Mouse (Mus musculus): ENCODE results near the gene Mtmr14. TPM values are rescaled to one million over a fixed set of nuclear protein-coding genes. Genes with fewer than 3 reads are reported as not detected.

Mtmr14 gene
- polyA plus RNA-seq, 1 experiment: 19.5 TPM

GRCm38 (mm10) chr6:113276846-113277245 is 39.2 kb downstream of the Mtmr14 start:
- TF ChIP-seq CEBPB (IDR thresholded peaks at IDR 0.05; ENCODE audit: low read depth) (no peak), MAX (IDR thresholded peaks at IDR 0.05) (no peak), FOSL1 (IDR thresholded peaks at IDR 0.05; ENCODE audit: insufficient read depth, low read length, poor library complexity, severe bottlenecking) (no peak), MYOD1 (IDR thresholded peaks at IDR 0.05; ENCODE audit: control insufficient read depth, insufficient read length, low read depth) (no peak)
- Histone ChIP-seq H3K36me3 (ENCODE audit: control insufficient read depth, insufficient read depth) (peaks cover 2% of the 10 kb centered on the region), H3ac (ENCODE audit: control insufficient read depth, insufficient read length, low read depth) (no peak overlapping the region), H3K79me3 (ENCODE audit: low read depth) (no peaks in the 10 kb centered on the region), H3K4me3 (ENCODE audit: insufficient read depth, poor library complexity, severe bottlenecking) (no peak overlapping the region), H3K27me3 (ENCODE audit: control insufficient read depth, insufficient read depth, insufficient read length) (no peaks in the 10 kb centered on the region), H3K79me2 (ENCODE audit: control insufficient read depth, insufficient read depth) (no peaks in the 10 kb centered on the region)

GRCm38 (mm10) chr6:113281676-113282075 is 44.0 kb downstream of the Mtmr14 start:
- no peak for TF ChIP-seq MYOG (IDR thresholded peaks at IDR 0.05; ENCODE audit: control insufficient read depth, extremely low read depth, insufficient read length)
- no peak for TF ChIP-seq USF1 (IDR thresholded peaks at IDR 0.05; ENCODE audit: low read depth)
- no peak for TF ChIP-seq CTCF (IDR thresholded peaks at IDR 0.05; ENCODE audit: control insufficient read depth, insufficient read depth, insufficient read length)
- TF ChIP-seq MYOD1 (IDR thresholded peaks at IDR 0.05; ENCODE audit: control insufficient read depth, insufficient read length, low read depth): no peak
- TF ChIP-seq MAX (IDR thresholded peaks at IDR 0.05): no peak
- TF ChIP-seq CEBPB (IDR thresholded peaks at IDR 0.05; ENCODE audit: low read depth): no peak
- no peak for TF ChIP-seq FOSL1 (IDR thresholded peaks at IDR 0.05; ENCODE audit: insufficient read depth, low read length, poor library complexity, severe bottlenecking)
- no peak overlapping the region for H3ac ChIP-seq (ENCODE audit: control insufficient read depth, insufficient read length, low read depth)
- no peaks in the 10 kb centered on the region for H3K79me3 ChIP-seq (ENCODE audit: low read depth)
- peaks cover 27% of the 10 kb centered on the region for H3K27me3 ChIP-seq (ENCODE audit: control insufficient read depth, insufficient read depth, insufficient read length)
- H3K4me3 ChIP-seq (ENCODE audit: insufficient read depth, poor library complexity, severe bottlenecking): no peak overlapping the region
- no peaks in the 10 kb centered on the region for H3K79me2 ChIP-seq (ENCODE audit: control insufficient read depth, insufficient read depth)
- H3K36me3 ChIP-seq (ENCODE audit: control insufficient read depth, insufficient read depth): no peaks in the 10 kb centered on the region

DNA sequence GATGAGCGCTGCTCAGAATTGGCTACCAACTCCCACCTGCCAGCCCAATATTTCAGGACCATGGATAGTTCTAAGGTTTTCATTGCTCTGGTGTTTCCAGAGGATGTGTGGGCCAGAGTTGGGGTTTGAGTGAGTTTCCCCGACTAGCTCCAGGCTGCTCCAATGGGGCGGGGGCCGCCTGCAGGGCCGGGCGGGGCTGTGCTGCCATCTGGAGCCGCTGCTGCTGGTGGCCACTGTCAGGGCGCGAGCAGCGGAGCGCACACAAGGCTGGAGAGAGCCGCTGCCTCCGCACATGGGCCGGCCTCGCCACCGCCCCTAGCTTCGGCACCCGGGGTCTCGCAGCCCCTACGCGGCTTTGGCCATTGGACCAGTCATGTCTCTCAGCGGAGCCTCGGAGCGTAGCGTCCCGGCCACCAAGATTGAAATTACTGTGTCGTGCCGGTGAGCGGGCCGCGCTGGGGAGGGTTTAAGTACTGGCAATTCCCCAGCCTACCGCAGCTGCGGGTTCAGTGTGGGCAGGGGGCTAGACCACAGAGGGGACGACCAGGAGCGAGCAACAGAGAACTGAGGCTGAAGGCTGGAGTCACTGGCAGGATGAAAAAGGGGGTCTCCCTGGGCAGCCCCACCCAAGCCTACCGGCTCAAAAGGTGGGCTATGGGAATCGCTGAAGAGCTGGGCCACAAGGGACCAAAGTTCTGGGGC is 44.6 kb downstream of the Mtmr14 start, which contains the start of gene Cpne9:
TSS of gene Cpne9 (plus strand) at position 207 of the 702 bp plus-strand sequence.
- Histone ChIP-seq H3K36me3 (ENCODE audit: control insufficient read depth, insufficient read depth) (no peaks in the 10 kb centered on the region), H3ac (ENCODE audit: control insufficient read depth, insufficient read length, low read depth) (no peak within 1 kb of the TSS), H3K4me3 (ENCODE audit: insufficient read depth, poor library complexity, severe bottlenecking) (no peak within 1 kb of the TSS), H3K79me3 (ENCODE audit: low read depth) (no peaks in the 10 kb centered on the region), H3K79me2 (ENCODE audit: control insufficient read depth, insufficient read depth) (no peaks in the 10 kb centered on the region), H3K27me3 (ENCODE audit: control insufficient read depth, insufficient read depth, insufficient read length) (peaks cover 29% of the 10 kb centered on the region)
- TF ChIP-seq CEBPB (IDR thresholded peaks at IDR 0.05; ENCODE audit: low read depth) (no peak), MYOD1 (IDR thresholded peaks at IDR 0.05; ENCODE audit: control insufficient read depth, insufficient read length, low read depth) (no peak), USF1 (IDR thresholded peaks at IDR 0.05; ENCODE audit: low read depth) (no peak)

GRCm38 (mm10) chr6:113282969-113283368 is 45.3 kb downstream of the Mtmr14 start:
- H3K79me3 ChIP-seq (ENCODE audit: low read depth): no peaks in the 10 kb centered on the region
- H3K4me3 ChIP-seq (ENCODE audit: insufficient read depth, poor library complexity, severe bottlenecking): no peak overlapping the region
- H3K27me3 ChIP-seq (ENCODE audit: control insufficient read depth, insufficient read depth, insufficient read length): peaks cover 33% of the 10 kb centered on the region
- TF ChIP-seq USF1 (IDR thresholded peaks at IDR 0.05; ENCODE audit: low read depth) (no peak), MAX (IDR thresholded peaks at IDR 0.05) (no peak), MYOD1 (IDR thresholded peaks at IDR 0.05; ENCODE audit: control insufficient read depth, insufficient read length, low read depth) (no peak), MYOG (IDR thresholded peaks at IDR 0.05; ENCODE audit: control insufficient read depth, extremely low read depth, insufficient read length) (no peak), CTCF (IDR thresholded peaks at IDR 0.05; ENCODE audit: control insufficient read depth, insufficient read depth, insufficient read length) (no peak), CEBPB (IDR thresholded peaks at IDR 0.05; ENCODE audit: low read depth) (no peak), FOSL1 (IDR thresholded peaks at IDR 0.05; ENCODE audit: insufficient read depth, low read length, poor library complexity, severe bottlenecking) (no peak)
- H3K79me2 ChIP-seq (ENCODE audit: control insufficient read depth, insufficient read depth): no peaks in the 10 kb centered on the region
- H3ac ChIP-seq (ENCODE audit: control insufficient read depth, insufficient read length, low read depth): no peak overlapping the region
- no peaks in the 10 kb centered on the region for H3K36me3 ChIP-seq (ENCODE audit: control insufficient read depth, insufficient read depth)

GRCm38 (mm10) chr6:113283500-113283899 is 45.9 kb downstream of the Mtmr14 start:
- peaks cover 33% of the 10 kb centered on the region for H3K27me3 ChIP-seq (ENCODE audit: control insufficient read depth, insufficient read depth, insufficient read length)
- H3K79me3 ChIP-seq (ENCODE audit: low read depth): no peaks in the 10 kb centered on the region
- TF ChIP-seq MYOG (IDR thresholded peaks at IDR 0.05; ENCODE audit: control insufficient read depth, extremely low read depth, insufficient read length): no peak
- no peak for TF ChIP-seq CEBPB (IDR thresholded peaks at IDR 0.05; ENCODE audit: low read depth)
- no peak for TF ChIP-seq MYOD1 (IDR thresholded peaks at IDR 0.05; ENCODE audit: control insufficient read depth, insufficient read length, low read depth)
- no peak for TF ChIP-seq USF1 (IDR thresholded peaks at IDR 0.05; ENCODE audit: low read depth)
- no peak for TF ChIP-seq FOSL1 (IDR thresholded peaks at IDR 0.05; ENCODE audit: insufficient read depth, low read length, poor library complexity, severe bottlenecking)
- TF ChIP-seq CTCF (IDR thresholded peaks at IDR 0.05; ENCODE audit: control insufficient read depth, insufficient read depth, insufficient read length): no peak
- TF ChIP-seq MAX (IDR thresholded peaks at IDR 0.05): no peak
- no peaks in the 10 kb centered on the region for H3K79me2 ChIP-seq (ENCODE audit: control insufficient read depth, insufficient read depth)
- H3K36me3 ChIP-seq (ENCODE audit: control insufficient read depth, insufficient read depth): no peaks in the 10 kb centered on the region
- H3ac ChIP-seq (ENCODE audit: control insufficient read depth, insufficient read length, low read depth): no peak overlapping the region
- no peak overlapping the region for H3K4me3 ChIP-seq (ENCODE audit: insufficient read depth, poor library complexity, severe bottlenecking)

GRCm38 (mm10) chr6:113284931-113285330 is 47.3 kb downstream of the Mtmr14 start:
- no peak for TF ChIP-seq MYOD1 (IDR thresholded peaks at IDR 0.05; ENCODE audit: control insufficient read depth, insufficient read length, low read depth)
- TF ChIP-seq USF1 (IDR thresholded peaks at IDR 0.05; ENCODE audit: low read depth): no peak
- no peak for TF ChIP-seq CEBPB (IDR thresholded peaks at IDR 0.05; ENCODE audit: low read depth)
- no peak for TF ChIP-seq FOSL1 (IDR thresholded peaks at IDR 0.05; ENCODE audit: insufficient read depth, low read length, poor library complexity, severe bottlenecking)
- TF ChIP-seq MAX (IDR thresholded peaks at IDR 0.05): no peak
- TF ChIP-seq MYOG (IDR thresholded peaks at IDR 0.05; ENCODE audit: control insufficient read depth, extremely low read depth, insufficient read length): no peak
- no peak for TF ChIP-seq CTCF (IDR thresholded peaks at IDR 0.05; ENCODE audit: control insufficient read depth, insufficient read depth, insufficient read length)
- no peaks in the 10 kb centered on the region for H3K79me3 ChIP-seq (ENCODE audit: low read depth)
- no peaks in the 10 kb centered on the region for H3K36me3 ChIP-seq (ENCODE audit: control insufficient read depth, insufficient read depth)
- H3K4me3 ChIP-seq (ENCODE audit: insufficient read depth, poor library complexity, severe bottlenecking): no peak overlapping the region
- no peaks in the 10 kb centered on the region for H3K79me2 ChIP-seq (ENCODE audit: control insufficient read depth, insufficient read depth)
- H3K27me3 ChIP-seq (ENCODE audit: control insufficient read depth, insufficient read depth, insufficient read length): peaks cover 36% of the 10 kb centered on the region
- no peak overlapping the region for H3ac ChIP-seq (ENCODE audit: control insufficient read depth, insufficient read length, low read depth)

Measured in C2C12 (cell line).